Mouse (Mus musculus): ENCODE data around the gene Irf3. TPM values are rescaled to one million over a fixed set of nuclear protein-coding genes. Genes with fewer than 3 reads are reported as not detected.
"Not testable (repeated sequence)": the region's sequence is repeated elsewhere in the genome, so short reads cannot be mapped to it uniquely, and the experiment has no call there.

The Irf3 gene
- polyA plus RNA-seq, 1 experiment from 2014 or later: 56.9 TPM

GRCm38 (mm10) chr7:45019031-45019571, 21.7 kb downstream of the Irf3 start:
- H3K4me3 ChIP-seq (replicated peaks; ENCODE audit: low read length): no peak overlapping the region
- DNase-seq (ENCODE audit: low spot score): no peak
- no peak overlapping the region for H3K27ac ChIP-seq
- H3K36me3 ChIP-seq (replicated peaks; ENCODE audit: control insufficient read depth, insufficient read depth): no peaks in the 10 kb centered on the region
- no peak for ATAC-seq (ENCODE audit: low FRiP score)
- peaks cover 21% of the 10 kb centered on the region for H3K4me1 ChIP-seq (replicated peaks; ENCODE audit: control insufficient read depth, insufficient read depth, low read length)
- H3K4me2 ChIP-seq (replicated peaks): peak overlapping the region; percentile 63
- 43% methylated on average over 8 of the region's 8 CpGs for WGBS
- H3K9ac ChIP-seq: no peak overlapping the region
- H3K9me3 ChIP-seq (ENCODE audit: control insufficient read depth, low read length): no peaks in the 10 kb centered on the region
- H3K27me3 ChIP-seq (ENCODE audit: control insufficient read depth, insufficient read depth, low read length): no peaks in the 10 kb centered on the region

DNA sequence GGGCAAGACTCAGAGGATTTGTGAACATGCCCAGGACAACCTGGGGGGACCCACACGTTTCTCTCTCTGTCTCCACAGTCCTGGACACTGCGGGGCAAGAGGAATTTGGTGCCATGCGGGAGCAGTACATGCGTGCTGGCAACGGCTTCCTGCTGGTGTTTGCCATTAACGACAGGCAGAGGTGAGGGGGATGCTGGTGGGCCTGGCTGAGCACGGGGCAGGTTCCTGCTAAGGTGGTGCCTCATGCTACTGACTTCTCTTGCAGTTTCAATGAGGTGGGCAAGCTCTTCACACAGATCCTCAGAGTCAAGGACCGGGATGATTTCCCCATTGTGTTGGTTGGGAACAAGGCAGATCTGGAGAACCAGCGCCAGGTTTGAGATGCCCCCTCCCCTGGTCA, 22.8 kb downstream of the Irf3 start:
- no peak for ATAC-seq (ENCODE audit: low FRiP score)
- no peaks in the 10 kb centered on the region for H3K27me3 ChIP-seq (ENCODE audit: control insufficient read depth, insufficient read depth, low read length)
- 82% methylated on average over 9 of the region's 9 CpGs for WGBS

GRCm38 (mm10) chr7:45023711-45024110, 26.3 kb downstream of the Irf3 start:
- DNase-seq (ENCODE audit: low spot score); H3K27ac ChIP-seq: not testable (repeated sequence)
- WGBS: 74% methylated on average over 5 of the region's 5 CpGs

More for the DNA sequence above, 22.8 kb downstream of the Irf3 start:
- no peak overlapping the region for H3K4me3 ChIP-seq (replicated peaks; ENCODE audit: low read length)
- no peak overlapping the region for H3K9ac ChIP-seq
- DNase-seq (ENCODE audit: low spot score): no peak
- no peaks in the 10 kb centered on the region for H3K36me3 ChIP-seq (replicated peaks; ENCODE audit: control insufficient read depth, insufficient read depth)
- H3K4me1 ChIP-seq (replicated peaks; ENCODE audit: control insufficient read depth, insufficient read depth, low read length): peaks cover 10% of the 10 kb centered on the region
- H3K4me2 ChIP-seq (replicated peaks): no peak overlapping the region
- no peak overlapping the region for H3K27ac ChIP-seq
- no peaks in the 10 kb centered on the region for H3K9me3 ChIP-seq (ENCODE audit: control insufficient read depth, low read length)

GRCm38 (mm10) chr7:45024281-45025248, 27.1 kb downstream of the Irf3 start:
- Histone ChIP-seq H3K27me3 (ENCODE audit: control insufficient read depth, insufficient read depth, low read length) (no peaks in the 10 kb centered on the region), H3K4me1 (replicated peaks; ENCODE audit: control insufficient read depth, insufficient read depth, low read length) (no peaks in the 10 kb centered on the region), H3K4me2 (replicated peaks) (no peak overlapping the region), H3K9ac (no peak overlapping the region), H3K27ac (no peak overlapping the region), H3K9me3 (ENCODE audit: control insufficient read depth, low read length) (no peaks in the 10 kb centered on the region), H3K4me3 (replicated peaks; ENCODE audit: low read length) (no peak overlapping the region), H3K36me3 (replicated peaks; ENCODE audit: control insufficient read depth, insufficient read depth) (peaks cover 25% of the 10 kb centered on the region)
- DNase-seq (ENCODE audit: low spot score) (no peak), ATAC-seq (ENCODE audit: low FRiP score) (no peak)
- 91% methylated on average over 15 of the region's 15 CpGs for WGBS

More at GRCm38 (mm10) chr7:45023711-45024110, 26.3 kb downstream of the Irf3 start:
- H3K4me1 ChIP-seq (replicated peaks; ENCODE audit: control insufficient read depth, insufficient read depth, low read length); H3K4me2 ChIP-seq (replicated peaks); H3K9me3 ChIP-seq (ENCODE audit: control insufficient read depth, low read length); ATAC-seq (ENCODE audit: low FRiP score); H3K27me3 ChIP-seq (ENCODE audit: control insufficient read depth, insufficient read depth, low read length); H3K9ac ChIP-seq; H3K4me3 ChIP-seq (replicated peaks; ENCODE audit: low read length): not testable (repeated sequence)
- peaks cover 16% of the 10 kb centered on the region for H3K36me3 ChIP-seq (replicated peaks; ENCODE audit: control insufficient read depth, insufficient read depth)

DNA sequence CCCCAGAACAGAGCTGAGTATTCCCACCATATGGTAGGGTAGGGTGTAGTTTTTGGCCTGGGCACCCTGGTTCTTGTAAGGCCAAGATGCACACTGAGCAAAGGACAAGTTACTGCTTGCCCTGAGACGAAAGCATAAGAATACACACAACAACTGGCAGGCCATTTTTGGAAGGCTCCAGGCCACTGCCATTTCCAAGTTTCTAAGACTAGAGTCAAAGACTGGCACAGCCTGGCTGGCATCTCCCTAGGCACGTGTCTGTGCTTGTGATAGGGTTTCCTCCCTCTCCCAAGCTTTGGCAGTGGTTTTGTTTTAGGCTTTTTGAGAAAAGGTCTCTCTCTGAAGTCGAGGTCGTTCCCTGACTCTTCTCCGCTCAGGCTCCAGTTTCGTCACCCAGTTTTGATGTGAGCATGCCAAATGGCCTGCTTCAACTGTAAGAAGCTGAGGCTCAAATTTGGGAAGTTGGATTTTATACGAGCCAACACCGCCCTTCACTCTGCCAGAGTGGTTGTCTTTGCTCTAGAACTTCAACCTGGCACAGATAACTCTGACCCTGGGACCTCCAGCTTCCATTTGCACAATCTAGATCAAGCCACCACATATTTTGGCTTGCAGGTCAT, 28.3 kb downstream of the Irf3 start:
- WGBS: 84% methylated on average over 8 of the region's 8 CpGs
- no peak for DNase-seq (ENCODE audit: low spot score)
- Histone ChIP-seq H3K27me3 (ENCODE audit: control insufficient read depth, insufficient read depth, low read length) (no peaks in the 10 kb centered on the region), H3K9me3 (ENCODE audit: control insufficient read depth, low read length) (no peaks in the 10 kb centered on the region), H3K4me1 (replicated peaks; ENCODE audit: control insufficient read depth, insufficient read depth, low read length) (no peaks in the 10 kb centered on the region), H3K36me3 (replicated peaks; ENCODE audit: control insufficient read depth, insufficient read depth) (peaks cover 36% of the 10 kb centered on the region), H3K9ac (no peak overlapping the region), H3K4me2 (replicated peaks) (no peak overlapping the region), H3K27ac (peak overlapping the region; percentile 57; the same call in 1 of the 2 replicates), H3K4me3 (replicated peaks; ENCODE audit: low read length) (no peak overlapping the region)
- no peak for ATAC-seq (ENCODE audit: low FRiP score)

- 0 out of 2 replicates have a peak, but pooled peaks have one; percentile 31 for ATAC-seq (ENCODE audit: low FRiP score)
- H3K36me3 ChIP-seq (replicated peaks; ENCODE audit: control insufficient read depth, insufficient read depth): peaks cover 42% of the 10 kb centered on the region
- no peak overlapping the region for H3K9ac ChIP-seq
- H3K27ac ChIP-seq: peak overlapping the region; percentile 57; the same call in 1 of the 2 replicates
- DNase-seq (ENCODE audit: low spot score): no peak
- no peaks in the 10 kb centered on the region for H3K9me3 ChIP-seq (ENCODE audit: control insufficient read depth, low read length)
- no peaks in the 10 kb centered on the region for H3K4me1 ChIP-seq (replicated peaks; ENCODE audit: control insufficient read depth, insufficient read depth, low read length)
- H3K4me3 ChIP-seq (replicated peaks; ENCODE audit: low read length): no peak overlapping the region
- no peaks in the 10 kb centered on the region for H3K27me3 ChIP-seq (ENCODE audit: control insufficient read depth, insufficient read depth, low read length)
- H3K4me2 ChIP-seq (replicated peaks): no peak overlapping the region
- WGBS: 52% methylated on average over 2 of the region's 2 CpGs
Measured at GRCm38 (mm10) chr7:45026256-45026655, 28.8 kb downstream of the Irf3 start.

DNA sequence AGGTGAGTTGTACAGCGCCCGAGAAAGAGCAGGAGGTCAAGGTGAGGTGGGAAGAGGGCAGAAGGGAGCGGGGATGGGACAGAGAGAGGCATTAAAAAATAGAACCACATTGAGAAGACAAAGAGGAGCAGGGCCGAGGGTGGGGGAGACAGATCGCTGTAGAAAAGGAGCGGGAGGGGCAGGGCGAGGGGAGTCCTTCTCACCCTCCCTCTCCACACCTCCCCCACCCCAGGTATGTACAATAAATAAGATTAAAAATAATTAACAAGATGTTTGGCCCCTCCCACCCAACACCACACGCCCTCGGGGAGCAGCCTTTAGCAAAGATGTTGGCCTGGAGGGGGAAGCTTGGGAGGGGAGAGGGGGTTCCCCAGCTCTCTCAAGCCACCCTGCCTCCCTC, 30.3 kb downstream of the Irf3 start:
- 93% methylated on average over 9 of the region's 9 CpGs for WGBS
- no peak for ATAC-seq (ENCODE audit: low FRiP score)
- peaks cover 57% of the 10 kb centered on the region for H3K36me3 ChIP-seq (replicated peaks; ENCODE audit: control insufficient read depth, insufficient read depth)

GRCm38 (mm10) chr7:45028351-45028750, 30.9 kb downstream of the Irf3 start:
- no peak overlapping the region for H3K9ac ChIP-seq
- H3K4me3 ChIP-seq (replicated peaks; ENCODE audit: low read length): no peak overlapping the region
- no peak for DNase-seq (ENCODE audit: low spot score)
- H3K9me3 ChIP-seq (ENCODE audit: control insufficient read depth, low read length): no peaks in the 10 kb centered on the region
- peaks cover 63% of the 10 kb centered on the region for H3K36me3 ChIP-seq (replicated peaks; ENCODE audit: control insufficient read depth, insufficient read depth)
- H3K4me2 ChIP-seq (replicated peaks): no peak overlapping the region
- H3K27ac ChIP-seq: no peak overlapping the region
- ATAC-seq (ENCODE audit: low FRiP score): no peak; the same call in 1 of the 2 replicates
- WGBS: 98% methylated on average over 11 of the region's 11 CpGs
- no peaks in the 10 kb centered on the region for H3K4me1 ChIP-seq (replicated peaks; ENCODE audit: control insufficient read depth, insufficient read depth, low read length)
- no peaks in the 10 kb centered on the region for H3K27me3 ChIP-seq (ENCODE audit: control insufficient read depth, insufficient read depth, low read length)

More for the DNA sequence above, 30.3 kb downstream of the Irf3 start:
- Histone ChIP-seq H3K4me1 (replicated peaks; ENCODE audit: control insufficient read depth, insufficient read depth, low read length) (no peaks in the 10 kb centered on the region), H3K4me2 (replicated peaks) (no peak overlapping the region), H3K9me3 (ENCODE audit: control insufficient read depth, low read length) (no peaks in the 10 kb centered on the region), H3K27me3 (ENCODE audit: control insufficient read depth, insufficient read depth, low read length) (no peaks in the 10 kb centered on the region), H3K9ac (no peak overlapping the region), H3K27ac (no peak overlapping the region), H3K4me3 (replicated peaks; ENCODE audit: low read length) (no peak overlapping the region)
- DNase-seq (ENCODE audit: low spot score): no peak

DNA sequence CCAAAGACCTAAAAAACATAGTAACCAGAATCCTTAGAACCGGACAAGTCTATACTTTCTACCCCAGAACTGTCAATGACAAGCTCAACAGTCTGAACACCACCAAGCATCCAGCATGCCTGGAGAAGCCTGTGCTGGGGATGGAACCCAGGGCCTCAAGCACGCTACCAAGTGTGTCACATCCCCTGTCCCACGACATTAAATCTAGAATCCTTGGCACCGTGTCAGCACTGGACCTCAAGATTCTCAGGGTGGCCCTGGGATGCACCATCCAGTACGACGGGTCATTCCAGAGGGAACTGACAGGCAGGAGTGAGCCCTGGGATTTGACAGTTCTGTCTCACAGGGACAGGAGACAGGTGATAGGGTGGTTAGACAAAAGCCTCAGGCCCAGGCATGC, 32.5 kb downstream of the Irf3 start:
- H3K9me3 ChIP-seq (ENCODE audit: control insufficient read depth, low read length): no peaks in the 10 kb centered on the region
- ATAC-seq (ENCODE audit: low FRiP score) (no peak), DNase-seq (ENCODE audit: low spot score) (no peak)
- peaks cover 79% of the 10 kb centered on the region for H3K36me3 ChIP-seq (replicated peaks; ENCODE audit: control insufficient read depth, insufficient read depth)
- no peaks in the 10 kb centered on the region for H3K4me1 ChIP-seq (replicated peaks; ENCODE audit: control insufficient read depth, insufficient read depth, low read length)
- H3K27ac ChIP-seq: no peak overlapping the region
- H3K4me3 ChIP-seq (replicated peaks; ENCODE audit: low read length): no peak overlapping the region
- WGBS: 93% methylated on average over 6 of the region's 6 CpGs
- H3K27me3 ChIP-seq (ENCODE audit: control insufficient read depth, insufficient read depth, low read length): no peaks in the 10 kb centered on the region
- no peak overlapping the region for H3K4me2 ChIP-seq (replicated peaks)
- no peak overlapping the region for H3K9ac ChIP-seq
